Mouse (Mus musculus): ENCODE measurements around the gene 4930402H24Rik.

DNA sequence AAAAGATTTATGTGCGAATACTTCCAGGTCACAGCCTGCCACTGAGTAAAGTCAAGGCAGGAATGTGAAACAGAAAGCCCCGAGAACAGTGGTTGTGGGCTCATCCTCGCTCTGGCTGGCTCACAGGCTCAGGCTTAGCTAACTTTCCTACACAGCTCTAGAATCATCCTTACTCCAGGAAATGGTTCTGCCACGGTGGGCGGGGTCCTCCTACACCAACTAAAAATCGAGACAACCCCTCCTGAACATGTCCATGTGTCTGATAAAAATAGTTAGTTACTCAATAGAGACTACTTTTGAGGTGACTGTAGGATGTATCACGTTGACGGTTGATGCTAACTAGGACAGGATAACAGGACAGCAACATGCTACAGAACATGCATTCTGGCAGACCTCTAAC is 117.2 kb downstream of the 4930402H24Rik start:
- no peak for TF ChIP-seq CTCF (IDR thresholded peaks at IDR 0.05; ENCODE audit: control insufficient read depth, insufficient read depth, insufficient read length)
- TF ChIP-seq USF1 (IDR thresholded peaks at IDR 0.05; ENCODE audit: low read depth): no peak
- no peak for TF ChIP-seq MAX (IDR thresholded peaks at IDR 0.05)
- TF ChIP-seq MYOD1 (IDR thresholded peaks at IDR 0.05; ENCODE audit: control insufficient read depth, insufficient read length, low read depth): no peak
- TF ChIP-seq FOSL1 (IDR thresholded peaks at IDR 0.05; ENCODE audit: insufficient read depth, low read length, poor library complexity, severe bottlenecking): no peak
- TF ChIP-seq CEBPB (IDR thresholded peaks at IDR 0.05; ENCODE audit: low read depth): no peak
